Mouse (Mus musculus) MEL-GATA-1-ER (cell line): Measurements from ENCODE around the gene Grm2.
A peak's percentile ranks its signal among the peaks of the same experiment; 100 is the strongest.

Experiments
- DNase-seq: peaks from one replicate; pipeline ENCODE4 v3.0.0-alpha.2; 2012; ENCODE audit warnings: low read depth; ENCODE audit errors: extremely low read depth

Grm2 gene

GRCm38 (mm10) chr9:106655884-106656720, at the start of gene Grm2:
Gene Grm2 (minus strand): TSS chr9:106656082.
- no peak for DNase-seq

GRCm38 (mm10) chr9:106692973-106693481, 37.1 kb upstream of the Grm2 start:
- no peak for DNase-seq

GRCm38 (mm10) chr9:106688834-106689233, 33.0 kb upstream of the Grm2 start:
- DNase-seq = no peak

GRCm38 (mm10) chr9:106686983-106687650, 31.2 kb upstream of the Grm2 start:
- DNase-seq = peak; percentile 59

- DNase-seq = peak; percentile 22
Observed at GRCm38 (mm10) chr9:106685249-106686101, 29.6 kb upstream of the Grm2 start, which contains the start of gene Tex264. Gene Tex264 (minus strand): TSS chr9:106685927.

- DNase-seq = no peak
Observed at GRCm38 (mm10) chr9:106684918-106685248, 29.0 kb upstream of the Grm2 start.

GRCm38 (mm10) chr9:106684093-106684872, 28.4 kb upstream of the Grm2 start:
- peak; percentile 55 for DNase-seq

- no peak for DNase-seq
Observed at GRCm38 (mm10) chr9:106681026-106681425, 25.1 kb upstream of the Grm2 start.

- DNase-seq = no peak
Observed at GRCm38 (mm10) chr9:106678242-106678641, 22.4 kb upstream of the Grm2 start.

GRCm38 (mm10) chr9:106677702-106678101, 21.8 kb upstream of the Grm2 start:
- no peak for DNase-seq

GRCm38 (mm10) chr9:106676571-106676970, 20.7 kb upstream of the Grm2 start:
- no peak for DNase-seq

- no peak for DNase-seq
Observed at GRCm38 (mm10) chr9:106675965-106676364, 20.1 kb upstream of the Grm2 start.

- peak; percentile 37 for DNase-seq
Observed at GRCm38 (mm10) chr9:106675480-106675879, 19.6 kb upstream of the Grm2 start.

GRCm38 (mm10) chr9:106673860-106674259, 18.0 kb upstream of the Grm2 start:
- DNase-seq = no peak

- DNase-seq = no peak
Observed at GRCm38 (mm10) chr9:106664856-106665255, 9.0 kb upstream of the Grm2 start.

GRCm38 (mm10) chr9:106664433-106664832, 8.6 kb upstream of the Grm2 start:
- no peak for DNase-seq

GRCm38 (mm10) chr9:106663200-106663599, 7.3 kb upstream of the Grm2 start:
- no peak for DNase-seq

- no peak for DNase-seq
Observed at GRCm38 (mm10) chr9:106659935-106660334, 4.1 kb upstream of the Grm2 start.

- no peak for DNase-seq
Observed at GRCm38 (mm10) chr9:106659441-106659840, 3.6 kb upstream of the Grm2 start.

GRCm38 (mm10) chr9:106657592-106657991, 1.7 kb upstream of the Grm2 start:
- no peak for DNase-seq

- no peak for DNase-seq
Observed at GRCm38 (mm10) chr9:106656820-106657219, 938 bp upstream of the Grm2 start.
